Mouse (Mus musculus) adipocyte (in vitro differentiated cells): ENCODE results near the gene Gm20696.

Experiments used
- DNase-seq: peaks from one replicate; pipeline ENCODE4 v3.0.0-alpha.2; 2016; ENCODE audit warnings: low spot score

Gene Gm20696

GRCm38 (mm10) chr6:99260941-99261736 lies 405.5 kb downstream of the Gm20696 start:
- DNase-seq: no peak

GRCm38 (mm10) chr6:99258346-99258745 lies 408.3 kb downstream of the Gm20696 start:
- no peak for DNase-seq

GRCm38 (mm10) chr6:99257676-99258075 lies 408.9 kb downstream of the Gm20696 start:
- DNase-seq: no peak

GRCm38 (mm10) chr6:99253331-99253730 lies 413.3 kb downstream of the Gm20696 start:
- DNase-seq: no peak

- peak; percentile 62 for DNase-seq
Observed at GRCm38 (mm10) chr6:99252816-99253215, 413.8 kb downstream of the Gm20696 start.

GRCm38 (mm10) chr6:99251924-99252323 lies 414.7 kb downstream of the Gm20696 start:
- DNase-seq: peak; percentile 10

GRCm38 (mm10) chr6:99251222-99251621 lies 415.4 kb downstream of the Gm20696 start:
- DNase-seq: no peak

GRCm38 (mm10) chr6:99249496-99250030 lies 417.0 kb downstream of the Gm20696 start:
- DNase-seq: no peak

GRCm38 (mm10) chr6:99248396-99248795 lies 418.2 kb downstream of the Gm20696 start:
- no peak for DNase-seq

- no peak for DNase-seq
Observed at GRCm38 (mm10) chr6:99241625-99242395, 424.8 kb downstream of the Gm20696 start.

GRCm38 (mm10) chr6:99240764-99241163 lies 425.8 kb downstream of the Gm20696 start:
- DNase-seq: no peak

- DNase-seq: no peak
Observed at GRCm38 (mm10) chr6:99235588-99235987, 431.0 kb downstream of the Gm20696 start.

- no peak for DNase-seq
Observed at GRCm38 (mm10) chr6:99233411-99233810, 433.2 kb downstream of the Gm20696 start.

- DNase-seq: peak; percentile 62
Observed at GRCm38 (mm10) chr6:99228336-99228870, 438.2 kb downstream of the Gm20696 start.

GRCm38 (mm10) chr6:99221147-99221546 lies 445.4 kb downstream of the Gm20696 start:
- DNase-seq: no peak

GRCm38 (mm10) chr6:99220472-99220871 lies 446.1 kb downstream of the Gm20696 start:
- no peak for DNase-seq

GRCm38 (mm10) chr6:99217846-99218245 lies 448.8 kb downstream of the Gm20696 start:
- no peak for DNase-seq

- DNase-seq: no peak
Observed at GRCm38 (mm10) chr6:99217155-99217554, 449.4 kb downstream of the Gm20696 start.

- peak; percentile 31 for DNase-seq
Observed at GRCm38 (mm10) chr6:99212461-99212860, 454.1 kb downstream of the Gm20696 start.

GRCm38 (mm10) chr6:99211663-99212333 lies 454.8 kb downstream of the Gm20696 start:
- no peak for DNase-seq

- DNase-seq: no peak
Observed at GRCm38 (mm10) chr6:99210161-99210560, 456.4 kb downstream of the Gm20696 start.
